Mouse (Mus musculus) c-Kit-positive CD71-positive TER-119-positive erythroid progenitor cells, embryonic 14.5 days (primary cell): ENCODE data around the gene Tmem50b.
A peak's percentile ranks its signal among the peaks of the same experiment; 100 is the strongest.
"Not testable (repeated sequence)": the region's sequence is repeated elsewhere in the genome, so short reads cannot be mapped to it uniquely, and the experiment has no call there.

ENCODE experiments used
- DNase-seq: peaks from one replicate; pipeline ENCODE4 v3.0.0-alpha.2; 2013; ENCODE audit warnings: low spot score

Tmem50b gene

DNA sequence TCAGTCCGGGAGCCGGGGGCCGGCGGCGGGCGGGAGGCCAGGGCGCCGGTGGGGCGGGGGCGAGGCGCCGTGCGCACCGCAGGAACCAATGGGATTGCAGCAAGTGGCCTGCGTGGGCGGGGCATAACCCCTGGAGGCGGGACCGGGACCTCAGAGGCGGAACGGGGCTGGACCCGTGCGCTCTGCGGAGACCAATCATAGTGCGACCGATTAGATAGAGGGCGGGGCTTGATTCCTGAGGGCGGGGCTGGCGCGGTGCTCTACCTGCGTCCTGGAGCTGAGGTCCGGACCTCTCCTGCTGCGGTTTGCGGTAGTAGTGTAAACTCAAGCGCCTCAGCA, at the start of gene Tmem50b:
TSS of gene Tmem50b (minus strand) at position 129 of the 339 bp plus-strand sequence.
- DNase-seq = peak; percentile 96

DNA sequence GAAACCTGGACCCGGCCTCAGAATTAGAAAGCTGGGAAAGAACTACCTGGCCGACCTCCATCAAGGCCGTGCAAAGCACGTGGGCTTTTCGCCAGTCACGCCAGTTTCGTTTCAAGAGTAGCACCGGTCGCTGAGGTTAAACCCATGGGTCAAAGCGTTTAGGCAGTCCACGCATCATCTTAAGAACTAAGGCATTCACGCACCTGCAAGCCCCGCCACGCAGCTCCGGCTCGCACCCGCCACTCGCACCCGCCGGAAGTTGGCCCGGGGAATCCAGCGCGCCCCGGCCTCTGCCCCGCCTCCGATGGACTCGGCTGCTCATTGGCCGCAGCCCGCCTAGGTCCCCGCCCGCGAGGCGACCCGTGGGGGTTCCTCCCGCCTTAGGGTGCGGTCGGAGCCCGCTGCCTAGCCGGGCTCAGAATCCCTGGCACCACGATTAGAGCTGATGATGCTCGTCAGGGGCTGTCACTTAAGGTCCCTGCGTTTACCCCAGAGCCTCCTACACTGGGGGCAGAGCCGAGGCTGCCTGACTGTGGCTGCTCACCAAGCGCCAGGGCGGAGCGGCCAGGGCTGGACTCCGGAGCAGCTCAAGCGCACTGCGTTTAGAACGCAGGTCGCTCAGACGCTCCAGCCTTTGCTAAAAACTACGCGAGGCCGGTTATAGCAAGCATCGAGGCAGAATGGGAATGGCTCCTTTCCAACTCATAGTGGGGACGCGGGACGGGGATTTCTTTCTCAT, 49.2 kb upstream of the Tmem50b start, which contains the start of gene Gart:
TSS of gene Gart (minus strand) at position 272 of the 739 bp plus-strand sequence.
- peak; percentile 89 for DNase-seq

DNA sequence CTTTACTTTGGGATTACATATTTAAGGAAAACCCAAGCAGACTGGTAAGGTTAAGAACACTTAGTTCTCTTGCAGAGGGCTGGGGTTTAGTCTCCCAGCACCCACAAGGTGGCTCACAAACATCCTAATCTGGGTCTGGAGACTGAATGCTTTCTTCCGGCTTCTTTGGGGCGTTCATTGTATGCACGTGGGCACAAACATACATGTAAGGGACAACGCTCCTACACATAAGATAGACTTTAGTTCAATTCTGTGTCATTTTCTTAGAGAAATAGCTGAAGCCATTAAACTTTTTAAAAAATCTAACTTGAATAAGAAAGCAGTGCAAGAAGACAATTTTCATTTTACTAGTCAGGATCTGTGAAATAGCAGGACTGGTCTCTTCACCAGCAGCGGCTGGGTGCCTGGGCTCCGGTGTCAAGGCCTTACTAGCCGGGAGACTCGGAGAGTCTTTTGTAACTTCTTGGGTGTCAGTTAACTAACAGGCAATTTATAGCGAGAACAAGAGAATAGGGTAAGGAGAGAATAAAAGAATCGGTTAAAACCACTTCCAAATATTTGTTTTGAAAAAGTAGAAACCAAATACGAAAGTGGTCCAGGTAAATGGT, 48.5 kb upstream of the Tmem50b start:
- DNase-seq = peak; percentile 66

DNA sequence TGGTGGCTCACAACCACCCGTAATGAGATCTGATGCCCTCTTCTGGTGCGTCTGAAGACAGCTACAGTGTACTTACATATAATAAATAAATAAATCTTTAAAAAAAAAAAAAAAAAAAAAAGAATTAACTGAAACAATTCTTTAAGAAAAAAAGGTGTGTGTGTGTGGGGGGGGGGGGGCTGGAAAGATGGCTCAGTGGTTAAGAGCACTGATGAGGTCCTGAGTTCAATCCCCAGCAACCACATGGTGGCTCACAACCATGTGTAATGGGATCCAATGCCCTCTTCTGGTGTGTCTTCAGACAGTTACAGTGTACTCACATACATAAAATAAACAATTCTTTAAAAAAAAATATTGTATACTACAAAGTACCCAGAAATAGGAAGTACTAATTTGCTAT, 47.8 kb upstream of the Tmem50b start:
- DNase-seq = not testable (repeated sequence)

DNA sequence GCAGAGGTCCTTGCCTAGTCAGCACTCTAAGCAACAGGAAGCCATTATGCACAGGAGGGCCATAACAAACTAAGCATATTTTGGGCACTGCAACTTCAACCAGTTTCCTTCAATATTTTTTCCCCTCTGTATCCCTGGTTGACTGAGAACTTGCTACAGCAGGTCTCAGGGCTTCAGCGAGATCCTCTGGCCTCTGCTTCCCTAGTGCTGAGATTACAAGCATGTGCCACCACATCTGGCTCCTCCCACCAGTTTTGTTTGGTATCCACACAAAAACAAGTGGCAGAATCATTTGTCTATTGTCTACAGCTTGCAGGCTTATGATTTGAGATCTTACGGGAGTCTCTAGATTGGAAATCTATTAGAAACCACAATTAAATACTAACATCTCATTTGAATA, 47.3 kb upstream of the Tmem50b start:
- DNase-seq = no peak

DNA sequence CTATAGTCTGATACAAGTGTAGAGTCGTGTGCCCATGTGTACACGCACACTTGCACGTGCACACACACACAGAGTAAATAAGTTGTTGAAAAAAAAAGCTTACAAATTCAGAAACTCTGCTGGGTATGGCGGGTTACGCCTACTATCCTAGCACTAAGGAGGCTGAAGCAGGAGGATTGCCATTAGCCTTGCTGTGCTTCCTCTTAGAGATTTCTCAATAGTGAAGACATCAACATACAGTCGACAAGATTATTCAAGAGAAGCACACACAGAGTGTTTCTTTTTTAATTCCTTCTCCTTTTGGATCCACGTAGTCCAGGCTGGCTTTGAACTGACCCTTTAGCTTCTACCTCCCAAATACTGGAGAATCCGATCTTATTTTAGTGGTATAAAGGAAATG, 42.6 kb upstream of the Tmem50b start:
- DNase-seq = no peak

DNA sequence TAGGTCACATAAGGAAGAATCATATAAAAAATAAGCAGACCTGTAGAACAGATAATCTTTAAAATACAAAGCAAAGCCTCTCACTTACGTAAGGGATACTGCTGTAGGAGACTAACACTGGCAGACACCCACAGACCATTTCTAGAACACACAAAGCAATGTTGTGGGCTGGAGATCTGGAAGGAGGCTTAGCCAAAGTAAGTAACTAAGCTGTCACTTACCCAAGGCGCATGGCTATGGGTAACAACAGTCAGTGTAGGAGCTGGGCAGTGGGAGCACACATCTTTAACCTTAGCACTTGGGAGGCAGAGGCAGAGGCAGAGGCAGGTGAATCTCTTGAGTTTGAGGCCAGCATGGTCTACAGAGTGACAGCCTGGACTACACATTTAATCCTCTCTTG, 42.0 kb upstream of the Tmem50b start:
- no peak for DNase-seq

DNA sequence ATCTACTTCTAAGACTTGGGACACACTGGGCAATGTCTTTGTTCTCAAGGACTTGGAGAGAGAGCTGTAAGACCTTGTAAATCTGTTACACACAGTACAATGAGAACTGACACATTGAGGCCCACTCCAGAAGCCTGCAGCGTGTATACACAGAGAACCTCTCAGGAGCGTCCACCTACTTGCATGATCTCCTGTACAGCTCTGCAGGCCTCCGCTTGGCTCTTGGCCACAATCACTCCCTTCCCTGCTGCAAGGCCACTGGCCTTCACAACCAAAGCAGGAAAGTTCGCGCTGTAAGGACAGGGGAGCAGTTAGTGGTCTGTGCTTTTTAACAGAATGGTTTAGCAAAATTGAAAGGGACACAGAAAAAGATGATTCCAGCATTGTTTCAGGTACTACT, 41.6 kb upstream of the Tmem50b start:
- no peak for DNase-seq

DNA sequence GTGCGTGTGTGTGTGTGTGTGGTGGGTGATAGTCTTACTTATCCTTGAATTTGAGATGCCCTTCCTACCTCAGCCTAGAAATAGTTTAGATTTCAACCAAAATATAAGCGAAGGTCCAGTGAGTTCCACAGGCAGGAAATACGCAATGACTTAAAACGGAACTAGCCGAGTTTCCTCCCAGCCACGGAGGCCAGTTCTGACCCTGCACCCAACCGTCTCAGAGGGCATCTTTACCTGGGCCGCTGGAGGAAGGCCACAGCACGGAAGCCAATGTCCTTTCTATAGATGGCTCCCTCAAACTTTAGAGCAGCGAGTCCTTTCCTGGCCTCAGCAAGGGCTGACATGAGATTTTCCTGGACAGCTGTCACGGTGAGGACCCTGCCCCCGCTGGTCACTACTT, 36.0 kb upstream of the Tmem50b start:
- DNase-seq = no peak

DNA sequence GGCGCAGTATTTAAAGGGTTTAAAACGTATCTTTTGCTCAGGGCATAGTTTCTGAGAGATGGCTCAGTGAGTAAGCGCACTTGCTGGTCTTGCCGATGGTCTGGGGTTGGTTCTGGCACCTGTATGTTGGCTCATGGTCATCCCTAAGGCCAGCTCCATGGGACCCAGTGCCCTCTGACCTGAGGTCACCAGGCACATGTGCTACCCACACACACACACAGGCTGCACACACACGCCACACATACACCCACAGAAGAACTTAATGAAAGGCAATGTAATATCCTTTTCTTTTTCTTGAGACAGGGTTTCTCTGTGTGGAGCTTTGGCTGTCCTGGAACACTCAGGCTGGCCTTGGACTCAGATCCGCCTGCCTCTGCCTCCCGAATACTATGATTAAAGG, 35.3 kb upstream of the Tmem50b start:
- no peak for DNase-seq

DNA sequence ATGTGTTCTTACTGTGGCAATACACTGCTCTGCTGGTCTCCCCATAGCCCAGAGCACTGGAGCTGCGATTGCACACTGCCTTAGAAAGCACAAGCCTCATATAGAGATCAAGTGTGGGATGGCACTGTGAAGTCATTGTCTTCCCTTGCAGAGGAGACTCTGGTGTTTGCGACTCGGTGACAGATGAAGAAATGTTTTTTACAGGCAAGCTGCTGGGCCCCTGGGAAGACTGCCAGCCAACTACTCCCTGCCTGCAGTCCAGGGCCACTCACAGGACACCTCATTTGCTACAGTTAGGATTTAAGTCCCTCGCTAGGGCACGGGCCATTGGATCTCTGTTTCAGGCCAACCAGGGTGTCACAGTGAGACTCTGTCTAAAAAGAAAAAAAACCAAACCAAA, 34.8 kb upstream of the Tmem50b start:
- no peak for DNase-seq

DNA sequence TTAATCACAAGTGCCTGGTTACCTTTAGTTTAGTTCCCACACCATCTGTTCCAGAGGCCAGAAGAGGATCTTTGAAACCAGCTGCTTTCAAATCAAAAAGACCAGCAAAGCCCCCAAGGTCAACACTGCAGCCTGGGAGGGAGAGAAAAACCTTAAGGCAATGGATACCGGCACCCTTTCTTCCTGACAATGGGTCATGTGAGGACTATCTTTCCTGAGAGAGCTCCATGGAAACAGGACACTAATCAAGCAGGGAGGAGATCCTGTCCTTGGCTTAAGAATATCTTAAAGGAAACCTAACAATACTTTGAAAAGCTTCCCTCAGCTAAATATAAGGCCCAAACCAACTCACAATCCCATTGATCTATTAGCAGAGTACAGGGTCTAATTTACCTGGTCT, 33.0 kb upstream of the Tmem50b start:
- no peak for DNase-seq

DNA sequence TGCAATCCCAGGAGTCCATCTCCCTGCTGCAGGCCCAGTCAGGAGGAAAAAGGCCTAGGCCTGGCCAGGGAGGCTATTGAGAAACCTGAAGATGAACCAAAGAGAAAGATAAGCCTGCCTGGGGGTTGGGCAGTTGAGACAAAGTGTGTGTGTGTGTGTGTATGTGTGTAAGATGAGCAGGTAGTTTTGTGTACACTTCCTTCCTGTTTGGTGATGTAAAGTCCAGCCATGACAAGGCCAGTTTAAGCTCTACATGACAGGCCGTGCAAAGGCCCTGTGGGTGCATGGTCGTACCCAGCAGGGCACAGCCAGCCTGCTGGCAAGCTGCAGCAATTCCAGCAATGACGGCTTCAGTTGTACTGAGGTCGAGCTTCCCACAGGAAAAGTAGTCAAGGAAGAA, 32.1 kb upstream of the Tmem50b start:
- no peak for DNase-seq

DNA sequence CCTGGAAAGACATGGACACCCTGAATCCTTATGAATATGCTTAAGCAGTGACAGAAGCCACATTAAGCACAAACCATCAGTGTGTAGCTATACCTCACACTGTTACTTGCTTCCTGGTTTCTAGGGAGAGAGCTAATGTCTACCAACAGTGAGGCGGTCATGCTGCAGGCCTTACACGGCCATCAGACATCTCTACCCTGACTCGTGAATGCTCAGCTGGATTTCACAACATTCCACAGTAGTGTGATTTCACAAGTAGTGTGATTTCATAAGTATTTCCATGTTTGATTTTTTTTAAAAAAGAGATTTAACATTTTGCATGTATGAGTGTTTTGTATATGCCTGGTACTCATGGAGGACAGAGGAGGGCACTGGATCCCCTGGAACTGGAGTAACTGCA, 31.1 kb upstream of the Tmem50b start:
- DNase-seq = no peak

DNA sequence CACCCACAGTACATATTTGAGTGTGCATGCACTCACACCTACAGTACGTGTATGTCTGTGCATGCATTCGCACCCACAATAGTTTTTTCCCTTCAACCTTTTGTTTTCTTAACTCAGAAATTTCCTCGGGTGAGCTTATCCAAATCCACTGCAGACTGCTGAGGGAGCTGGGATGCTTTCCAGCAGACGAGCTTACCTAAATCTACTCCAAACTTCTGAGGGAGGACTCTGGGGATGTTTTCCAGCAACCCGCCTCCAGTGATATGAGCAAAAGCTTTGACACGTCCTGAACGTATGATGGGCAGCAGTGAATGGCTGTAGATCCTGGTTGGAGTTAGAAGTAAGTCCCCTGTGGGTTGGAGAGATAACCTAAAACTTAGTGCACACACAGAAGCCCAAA, 30.2 kb upstream of the Tmem50b start:
- no peak for DNase-seq

DNA sequence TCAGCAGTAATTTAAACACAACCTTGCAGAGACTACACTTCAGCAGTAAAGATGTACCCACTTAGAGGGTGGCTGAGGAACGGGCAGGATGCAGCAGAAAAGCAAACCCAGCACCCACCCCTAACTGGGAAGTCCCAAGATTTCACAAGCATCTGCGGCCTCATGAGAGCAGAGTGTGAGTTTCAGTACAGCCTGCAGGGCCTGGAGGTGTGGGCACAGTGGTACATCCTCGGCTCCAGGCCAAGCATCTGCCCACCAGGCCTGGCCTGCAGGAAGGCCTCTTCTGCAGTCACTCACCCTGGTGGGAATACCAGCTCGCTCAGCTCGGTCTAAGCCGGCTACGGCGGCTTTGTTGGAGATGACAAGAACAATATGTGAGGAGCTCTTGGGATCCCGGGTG, 25.5 kb upstream of the Tmem50b start:
- DNase-seq = no peak

DNA sequence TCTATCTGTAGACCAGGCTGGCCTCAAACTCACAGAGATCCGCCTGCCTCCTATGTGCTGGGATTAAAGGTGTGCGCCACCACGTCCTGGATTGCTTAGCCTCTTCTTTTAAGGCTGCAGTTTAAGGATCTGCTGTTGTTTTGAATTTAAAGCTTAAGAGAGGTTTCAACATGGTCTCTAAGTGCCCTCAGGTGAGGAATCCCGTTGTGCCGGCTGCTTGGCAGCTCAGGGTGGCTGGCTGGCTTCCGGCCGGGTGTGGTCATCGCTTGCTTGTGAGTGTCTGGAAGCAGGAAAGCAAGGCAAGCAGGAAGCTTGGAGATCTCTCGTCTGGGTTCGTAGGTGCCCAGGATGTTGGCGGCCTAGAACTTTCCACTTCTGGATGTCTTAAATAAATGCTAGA, 23.4 kb upstream of the Tmem50b start:
- DNase-seq = no peak

DNA sequence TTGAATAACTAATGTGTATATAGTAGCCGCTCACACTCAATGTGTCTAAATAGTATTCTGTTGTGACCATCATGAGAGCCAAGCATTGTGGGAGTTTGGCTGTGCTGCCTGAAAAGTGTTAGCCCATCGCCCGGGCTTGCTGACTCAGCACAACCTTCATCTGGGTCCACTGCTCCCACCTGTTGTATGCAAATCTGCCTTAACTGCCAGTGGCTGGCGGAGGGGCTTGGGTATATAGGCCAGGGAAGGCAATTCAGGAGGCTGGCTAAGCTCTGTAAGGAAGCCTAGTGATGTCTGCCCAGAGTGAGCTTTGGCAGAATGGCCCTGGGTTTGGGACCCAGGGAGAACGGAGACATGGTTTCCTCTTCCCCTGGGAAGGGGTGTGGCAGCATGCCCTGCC, 22.6 kb upstream of the Tmem50b start:
- DNase-seq = no peak

DNA sequence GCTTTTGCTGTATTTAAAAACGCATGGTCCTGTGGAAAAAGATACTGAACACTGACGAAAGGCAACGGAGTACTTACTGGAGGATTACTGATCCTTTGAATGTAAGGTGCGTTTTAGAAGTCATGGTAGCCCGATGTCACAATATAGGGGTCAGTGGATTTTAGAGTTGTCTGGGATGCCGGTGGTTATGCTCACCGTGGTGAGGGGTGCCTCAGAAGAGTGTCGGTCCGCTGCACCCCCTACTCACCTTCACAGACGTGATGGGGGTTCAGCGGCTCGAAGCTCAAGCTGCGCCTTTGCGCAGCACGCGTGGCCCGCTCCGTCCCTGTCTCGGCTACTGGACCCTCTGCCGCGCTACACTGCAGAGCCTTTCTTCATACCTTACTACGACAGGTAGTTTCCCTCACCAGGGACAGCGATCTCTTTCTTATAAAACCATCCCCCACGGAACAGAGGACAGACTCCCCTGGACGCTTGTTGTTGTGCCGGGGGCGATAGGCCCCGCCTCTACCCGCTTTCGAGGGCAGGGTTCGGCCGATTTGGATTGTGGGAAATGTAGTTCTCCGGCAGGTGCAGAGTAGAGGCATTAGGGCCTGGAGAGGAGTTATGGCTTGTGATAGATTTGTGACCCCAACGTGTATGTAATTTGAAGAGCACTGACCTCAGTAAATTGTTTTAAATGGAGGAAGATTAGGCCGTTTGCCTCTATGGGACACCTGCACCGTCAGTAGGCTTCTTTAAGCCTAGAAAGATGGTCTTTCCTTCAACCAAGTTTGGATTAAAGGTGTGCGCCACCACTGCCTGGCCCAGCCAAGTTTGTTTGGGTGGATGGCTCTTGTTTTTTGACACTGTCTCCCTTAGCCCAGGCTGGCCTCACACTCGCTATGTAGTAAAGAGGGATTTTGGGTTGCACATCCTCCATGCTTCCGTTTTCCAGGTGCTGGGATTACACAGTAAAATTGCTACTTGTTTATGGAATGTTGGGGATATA, 21.2 kb upstream of the Tmem50b start, which contains the start of gene Dnajc28:
TSS of gene Dnajc28 (minus strand) at position 516 of the 991 bp plus-strand sequence.
- DNase-seq = peak; percentile 67

DNA sequence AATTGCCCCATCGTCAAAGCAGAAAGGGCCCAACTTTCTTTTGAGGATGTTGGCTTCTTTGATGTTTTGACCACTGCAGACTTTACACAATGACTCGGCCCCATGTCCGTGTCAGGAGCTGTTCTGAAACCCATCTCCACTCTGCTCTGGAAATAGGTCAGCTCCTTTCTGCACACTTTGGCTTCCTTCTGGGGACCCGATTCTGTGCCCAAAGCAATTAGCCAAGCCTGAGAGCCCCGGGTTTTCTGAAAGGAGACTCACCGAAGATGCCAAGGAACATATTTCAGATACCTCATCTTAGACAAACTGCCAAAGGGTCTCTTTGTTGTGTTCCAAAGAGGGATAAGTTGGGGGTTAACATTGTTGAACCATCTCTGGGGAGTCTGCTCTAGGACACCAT, 17.0 kb upstream of the Tmem50b start:
- no peak for DNase-seq

DNA sequence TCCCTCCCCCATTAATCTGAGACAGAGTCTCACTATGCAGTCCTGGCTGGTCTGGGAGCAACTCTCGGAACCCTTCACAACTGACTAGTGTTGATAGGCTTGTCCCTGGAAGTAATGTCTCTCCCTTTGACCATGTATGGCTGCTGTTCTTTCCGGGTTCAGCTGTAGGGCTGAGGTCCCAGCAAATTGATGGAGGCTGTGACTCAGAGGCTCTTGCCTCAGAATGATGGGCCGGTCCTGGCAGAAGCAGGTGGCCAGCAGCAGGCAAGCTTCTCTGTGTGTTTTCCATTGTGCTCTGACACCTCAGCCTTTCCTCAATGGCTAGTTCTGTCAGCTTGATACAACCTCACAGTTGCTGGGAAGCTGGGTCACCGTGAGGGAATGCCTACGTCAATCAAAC, 14.9 kb upstream of the Tmem50b start:
- DNase-seq = no peak

DNA sequence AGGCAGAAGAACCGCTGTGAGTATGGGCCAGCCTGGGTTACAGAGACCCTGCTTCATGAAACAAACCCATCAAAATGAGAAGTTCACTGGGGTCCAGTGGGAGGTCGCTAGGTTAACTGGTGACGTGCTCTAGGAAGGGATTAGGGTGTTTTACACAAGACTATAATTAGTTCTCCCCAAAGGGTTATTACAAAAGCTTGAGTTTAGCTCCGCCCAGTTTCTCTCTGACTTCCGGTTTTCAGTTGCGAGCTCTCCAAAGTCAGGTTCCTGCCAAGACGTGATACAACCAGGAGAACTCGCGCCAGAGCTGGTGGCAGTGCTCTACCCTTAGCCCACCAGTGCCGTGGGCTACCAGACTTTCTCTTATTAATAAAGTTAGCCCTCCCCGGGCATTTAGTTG, 13.6 kb upstream of the Tmem50b start:
- DNase-seq = no peak
